Mouse (Mus musculus): ENCODE data around the gene Pom121l12. TPM values are rescaled to one million over a fixed set of nuclear protein-coding genes. Genes with fewer than 3 reads are reported as not detected.

Pom121l12 gene
- polyA plus RNA-seq (2012; rRNA removed): not detected in 2 replicates

DNA sequence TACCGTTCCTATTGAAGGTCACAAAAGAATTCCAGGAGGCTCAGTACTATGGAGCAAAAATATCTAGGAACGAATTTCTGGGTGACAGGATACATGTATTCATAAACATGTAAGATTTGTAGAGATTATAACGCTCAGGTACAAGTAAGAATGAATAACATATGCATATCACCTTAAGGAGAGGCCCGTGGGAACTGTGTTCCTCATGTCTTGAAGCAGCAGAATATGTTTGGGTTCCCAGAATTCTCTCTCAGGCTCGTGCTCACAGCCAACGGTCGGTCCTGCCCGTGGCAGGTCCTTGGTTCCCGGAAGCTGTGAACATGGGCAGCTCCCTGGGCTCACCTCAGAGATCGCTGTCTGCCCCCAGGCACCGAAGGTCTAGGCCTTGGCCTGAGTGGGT, at the start of gene Pom121l12:
Gene Pom121l12 (plus strand): TSS at position 301 of the 400 bp plus-strand sequence.

All from stomach, adult 2 months (tissue).